Mouse (Mus musculus) heart, embryonic 10.5 days (tissue): Measurements from ENCODE around the gene Stt3b. TPM values are rescaled to one million over a fixed set of nuclear protein-coding genes. Genes with fewer than 3 reads are reported as not detected.

ENCODE experiments used
- DNase-seq: peaks from one replicate; pipeline ENCODE4 v3.0.0-alpha.2; 2017; ENCODE audit warnings: low spot score
- H3K27ac ChIP-seq: fragments of 300-500 bp; sonication (generic); 2 replicates; pipeline ENCODE4 v1.5.1; 2016; ENCODE audit warnings: mild to moderate bottlenecking
- H3K27me3 ChIP-seq: fragments of 300-500 bp; sonication (generic); 2 replicates; pipeline ENCODE4 v1.6.1; 2016; ENCODE audit warnings: mild to moderate bottlenecking; ENCODE audit not compliant: poor library complexity, insufficient read depth, severe bottlenecking
- H3K36me3 ChIP-seq: fragments of 300-500 bp; sonication (generic); 2 replicates; pipeline ENCODE4 v1.6.1; 2016; ENCODE audit warnings: mild to moderate bottlenecking, moderate library complexity
- H3K4me1 ChIP-seq: fragments of 300-500 bp; sonication (generic); 2 replicates; pipeline ENCODE4 v1.6.1; 2016; ENCODE audit warnings: mild to moderate bottlenecking
- H3K4me3 ChIP-seq: fragments of 300-500 bp; sonication (generic); 2 replicates; pipeline ENCODE4 v1.5.1; 2016; ENCODE audit warnings: mild to moderate bottlenecking, moderate library complexity
- H3K9me3 ChIP-seq: fragments of 300-500 bp; sonication (generic); 2 replicates; pipeline ENCODE4 v1.6.1; 2016; ENCODE audit warnings: mild to moderate bottlenecking, moderate library complexity
- WGBS: fragments of 180-500 bp; shearing (Covaris S2); methylation state at CpG from one replicate; pipeline ENCODE4 v1.1.7; 2016; 5-methylcytosine and 5-hydroxymethylcytosine counted together
- polyA plus RNA-seq: library from polyadenylated mRNA; unstranded; fragments of >200 nt; fragmentation: Nextera tagmentation; extraction: Ambion mirVana; gene quantifications from 2 replicates; pipeline ENCODE4 v1.2.1, GENCODE M21; 2016

The Stt3b gene
- polyA plus RNA-seq, 1 experiment from 2014 or later = 101 TPM

DNA sequence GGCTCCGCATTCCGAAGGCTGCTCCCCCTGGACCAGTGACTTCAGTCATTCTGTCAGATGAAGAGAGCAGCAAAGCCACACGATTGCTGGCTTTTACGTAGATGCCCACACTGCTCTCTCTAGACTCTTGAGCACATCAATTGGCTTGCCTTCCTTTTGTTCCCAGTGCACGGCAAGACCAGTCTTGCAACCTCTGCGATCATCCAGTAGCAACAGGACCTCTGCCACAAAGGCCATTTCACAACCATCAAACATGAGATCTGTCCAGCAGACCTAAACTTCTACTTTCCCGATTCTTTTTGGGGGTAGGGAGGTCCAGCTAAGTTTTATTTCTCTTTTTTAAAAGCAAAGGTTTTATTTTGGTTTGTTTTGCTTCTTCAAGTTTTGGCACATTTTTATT is 22.1 kb upstream of the Stt3b start:
- peaks cover 4% of the 10 kb centered on the region for H3K4me1 ChIP-seq
- no peaks in the 10 kb centered on the region for H3K36me3 ChIP-seq
- no peaks in the 10 kb centered on the region for H3K9me3 ChIP-seq
- no peak overlapping the region for H3K4me3 ChIP-seq
- no peak overlapping the region for H3K27ac ChIP-seq
- DNase-seq = no peak
- no peaks in the 10 kb centered on the region for H3K27me3 ChIP-seq
- WGBS = 85% methylated on average over 7 of the region's 7 CpGs

- H3K27ac ChIP-seq = no peak overlapping the region
- no peaks in the 10 kb centered on the region for H3K36me3 ChIP-seq
- H3K27me3 ChIP-seq = no peaks in the 10 kb centered on the region
- WGBS = 68% methylated on average over 6 of the region's 6 CpGs
- H3K4me1 ChIP-seq = peaks cover 4% of the 10 kb centered on the region
- DNase-seq = no peak
- H3K4me3 ChIP-seq = no peak overlapping the region
- H3K9me3 ChIP-seq = no peaks in the 10 kb centered on the region
These were observed 20.7 kb upstream of the Stt3b start for GRCm38 (mm10) chr9:115330861-115331476.

GRCm38 (mm10) chr9:115326533-115326890 is 16.3 kb upstream of the Stt3b start:
- Histone ChIP-seq H3K27ac (no peak overlapping the region), H3K4me3 (no peak overlapping the region), H3K27me3 (no peaks in the 10 kb centered on the region), H3K4me1 (no peaks in the 10 kb centered on the region), H3K9me3 (no peaks in the 10 kb centered on the region), H3K36me3 (no peaks in the 10 kb centered on the region)
- WGBS = 91% methylated on average over 4 of the region's 4 CpGs
- no peak for DNase-seq

GRCm38 (mm10) chr9:115325831-115326532 is 15.8 kb upstream of the Stt3b start:
- no peaks in the 10 kb centered on the region for H3K9me3 ChIP-seq
- H3K27ac ChIP-seq = no peak overlapping the region
- no peaks in the 10 kb centered on the region for H3K4me1 ChIP-seq
- no peaks in the 10 kb centered on the region for H3K27me3 ChIP-seq
- no peaks in the 10 kb centered on the region for H3K36me3 ChIP-seq
- DNase-seq = no peak
- 76% methylated on average over 13 of the region's 13 CpGs for WGBS
- no peak overlapping the region for H3K4me3 ChIP-seq

GRCm38 (mm10) chr9:115323572-115323971 is 13.4 kb upstream of the Stt3b start:
- Histone ChIP-seq H3K4me1 (no peaks in the 10 kb centered on the region), H3K9me3 (no peaks in the 10 kb centered on the region), H3K27me3 (no peaks in the 10 kb centered on the region), H3K36me3 (no peaks in the 10 kb centered on the region), H3K27ac (no peak overlapping the region), H3K4me3 (no peak overlapping the region)
- WGBS = 39% methylated on average over 10 of the region's 10 CpGs
- no peak for DNase-seq

- 87% methylated on average over 6 of the region's 6 CpGs for WGBS
- no peak for DNase-seq
- Histone ChIP-seq H3K4me3 (no peak overlapping the region), H3K4me1 (no peaks in the 10 kb centered on the region), H3K36me3 (no peaks in the 10 kb centered on the region), H3K27ac (no peak overlapping the region), H3K9me3 (no peaks in the 10 kb centered on the region), H3K27me3 (no peaks in the 10 kb centered on the region)
These were observed 12.2 kb upstream of the Stt3b start for GRCm38 (mm10) chr9:115322385-115322784.

DNA sequence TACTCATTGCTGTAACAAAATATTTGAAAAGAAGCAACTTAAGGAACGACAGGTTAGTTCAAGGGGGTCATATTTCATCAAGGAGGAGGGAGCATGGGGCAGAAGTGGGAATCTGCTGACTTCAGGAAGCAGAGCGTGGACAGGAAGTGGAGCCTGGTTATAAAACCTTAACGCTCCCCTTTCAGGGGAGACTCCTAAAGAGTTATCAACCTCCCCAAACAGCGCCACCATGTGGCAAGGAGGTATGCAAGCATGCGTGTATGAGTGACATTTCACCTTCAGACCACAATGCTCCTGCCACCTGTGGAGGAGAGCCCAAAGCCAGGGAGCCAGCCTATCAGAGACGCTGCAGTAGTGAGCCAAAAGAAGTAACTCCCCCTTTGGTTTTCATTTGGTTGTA is 10.8 kb upstream of the Stt3b start:
- Histone ChIP-seq H3K4me3 (no peak overlapping the region), H3K36me3 (no peaks in the 10 kb centered on the region), H3K4me1 (no peaks in the 10 kb centered on the region), H3K9me3 (no peaks in the 10 kb centered on the region), H3K27me3 (no peaks in the 10 kb centered on the region), H3K27ac (no peak overlapping the region)
- 80% methylated on average over 6 of the region's 6 CpGs for WGBS
- DNase-seq = no peak

- Histone ChIP-seq H3K36me3 (no peaks in the 10 kb centered on the region), H3K27ac (no peak overlapping the region), H3K4me3 (no peak overlapping the region), H3K9me3 (no peaks in the 10 kb centered on the region), H3K27me3 (no peaks in the 10 kb centered on the region), H3K4me1 (no peaks in the 10 kb centered on the region)
- WGBS = 79% methylated on average over 4 of the region's 4 CpGs
- no peak for DNase-seq
These were observed 9.9 kb upstream of the Stt3b start for GRCm38 (mm10) chr9:115320156-115320555.

GRCm38 (mm10) chr9:115318621-115319375 is 8.6 kb upstream of the Stt3b start:
- Histone ChIP-seq H3K36me3 (no peaks in the 10 kb centered on the region), H3K4me3 (no peak overlapping the region), H3K27me3 (no peaks in the 10 kb centered on the region), H3K9me3 (no peaks in the 10 kb centered on the region), H3K4me1 (0 out of 2 replicates have a peak, but pooled peaks cover 3% of the 10 kb centered on the region), H3K27ac (no peak overlapping the region)
- WGBS = 84% methylated on average over 6 of the region's 6 CpGs
- DNase-seq = no peak

- no peaks in the 10 kb centered on the region for H3K36me3 ChIP-seq
- WGBS = 86% methylated on average over 5 of the region's 5 CpGs
- H3K27ac ChIP-seq = no peak overlapping the region
- 0 out of 2 replicates have a peak, but pooled peaks cover 3% of the 10 kb centered on the region for H3K4me1 ChIP-seq
- H3K4me3 ChIP-seq = no peak overlapping the region
- H3K27me3 ChIP-seq = 0 out of 2 replicates have a peak, but pooled peaks cover 3% of the 10 kb centered on the region
- no peak for DNase-seq
- H3K9me3 ChIP-seq = no peaks in the 10 kb centered on the region
These were observed 6.8 kb upstream of the Stt3b start for GRCm38 (mm10) chr9:115317049-115317448.

GRCm38 (mm10) chr9:115314556-115314955 is 4.3 kb upstream of the Stt3b start:
- Histone ChIP-seq H3K4me1 (peaks cover 7% of the 10 kb centered on the region; the same call in 1 of the 2 replicates), H3K36me3 (no peaks in the 10 kb centered on the region), H3K27me3 (0 out of 2 replicates have a peak, but pooled peaks cover 3% of the 10 kb centered on the region), H3K27ac (peak overlapping the region; percentile 82), H3K9me3 (no peaks in the 10 kb centered on the region), H3K4me3 (peak overlapping the region; percentile 52)
- DNase-seq = peak; percentile 84
- WGBS = 5% methylated on average over 10 of the region's 10 CpGs

- Histone ChIP-seq H3K4me1 (peaks cover 7% of the 10 kb centered on the region; the same call in 1 of the 2 replicates), H3K36me3 (no peaks in the 10 kb centered on the region), H3K27me3 (0 out of 2 replicates have a peak, but pooled peaks cover 3% of the 10 kb centered on the region), H3K4me3 (no peak overlapping the region), H3K9me3 (no peaks in the 10 kb centered on the region), H3K27ac (no peak overlapping the region)
- 79% methylated on average over 5 of the region's 5 CpGs for WGBS
- DNase-seq = no peak
These were observed 3.6 kb upstream of the Stt3b start for GRCm38 (mm10) chr9:115313830-115314229.

DNA sequence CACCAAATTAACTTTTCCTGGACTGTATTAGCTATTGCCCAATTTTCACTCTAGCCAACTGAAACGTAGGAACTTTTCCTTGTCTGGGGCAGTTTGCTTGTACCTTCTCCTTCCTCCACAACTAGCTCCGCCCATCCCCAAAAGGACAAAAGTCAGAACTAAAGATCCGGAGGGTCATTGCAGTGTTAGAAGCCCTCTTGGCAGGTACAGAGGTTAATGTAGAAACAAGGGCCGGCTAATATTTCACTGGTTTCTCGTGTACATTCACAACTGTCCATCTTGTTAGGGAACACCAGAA is 951 bp upstream of the Stt3b start:
- 14% methylated on average over 5 of the region's 5 CpGs for WGBS

More for the DNA sequence above, 951 bp upstream of the Stt3b start:
- Histone ChIP-seq H3K4me3 (peak overlapping the region; percentile 88), H3K4me1 (peaks cover 23% of the 10 kb centered on the region), H3K27me3 (0 out of 2 replicates have a peak, but pooled peaks cover 3% of the 10 kb centered on the region), H3K9me3 (no peaks in the 10 kb centered on the region), H3K27ac (peak overlapping the region; percentile 99), H3K36me3 (no peaks in the 10 kb centered on the region)
- no peak for DNase-seq
